Mouse (Mus musculus): ENCODE results near the gene Plekha7. TPM values are rescaled to one million over a fixed set of nuclear protein-coding genes. Genes with fewer than 3 reads are reported as not detected.

Gene Plekha7
- total RNA-seq, 2 experiments from 2014 or later, result 4.0 TPM

- DNase-seq (ENCODE audit: low spot score in 2 of 2), result no peak
Measured at GRCm38 (mm10) chr7:116134413-116135292, 173.5 kb downstream of the Plekha7 start.

GRCm38 (mm10) chr7:116132078-116132477 is 176.1 kb downstream of the Plekha7 start:
- DNase-seq (ENCODE audit: low spot score in 2 of 2), result peak; percentile 60 to 78

- no peak for DNase-seq (ENCODE audit: low spot score in 2 of 2)
Measured at GRCm38 (mm10) chr7:116131390-116131789, 176.8 kb downstream of the Plekha7 start.

DNA sequence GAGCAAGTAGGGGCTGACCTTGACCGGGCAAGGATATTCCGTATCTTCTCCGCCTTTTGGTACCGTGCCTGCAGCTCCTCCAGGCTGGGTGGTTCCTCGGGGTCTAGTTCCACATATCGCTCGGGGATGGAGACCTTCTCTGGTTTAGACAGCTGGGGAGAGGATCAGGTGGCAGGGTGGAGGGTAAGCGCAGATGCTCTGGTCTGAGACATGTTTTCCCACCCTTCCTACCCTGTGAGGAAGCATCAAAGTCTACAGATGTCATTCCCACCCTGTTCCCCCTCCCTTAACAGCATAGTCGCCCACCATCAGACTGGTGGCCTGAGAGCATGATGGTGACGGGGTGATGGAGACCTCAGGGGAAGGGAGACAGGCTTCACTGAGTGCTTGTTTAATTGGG is 178.8 kb downstream of the Plekha7 start:
- DNase-seq (ENCODE audit: low spot score in 2 of 2), result no peak

DNA sequence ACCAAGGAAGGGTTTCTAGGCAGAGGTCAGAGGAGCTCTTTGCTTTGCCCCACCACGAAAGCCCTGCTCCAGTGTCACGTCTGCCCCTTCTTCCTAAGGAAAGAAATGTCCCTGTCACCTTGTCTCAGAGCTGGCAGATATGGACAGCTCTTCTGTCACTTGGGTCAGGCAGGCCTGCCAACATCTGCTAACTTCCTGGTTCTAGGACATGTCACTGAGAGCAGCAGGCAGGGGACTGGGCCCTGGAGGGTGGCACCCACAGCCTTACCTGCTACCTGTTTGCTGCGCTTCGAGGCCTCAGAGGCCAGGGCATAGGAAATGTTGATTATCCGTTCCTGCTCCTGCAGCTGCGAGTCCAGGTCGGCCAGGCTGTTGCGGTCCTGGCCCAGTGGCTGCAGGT is 179.9 kb downstream of the Plekha7 start:
- no peak for DNase-seq (ENCODE audit: low spot score in 2 of 2)

- DNase-seq (ENCODE audit: low spot score in 2 of 2), result no peak
Measured at GRCm38 (mm10) chr7:116127052-116127451, 181.1 kb downstream of the Plekha7 start.

DNA sequence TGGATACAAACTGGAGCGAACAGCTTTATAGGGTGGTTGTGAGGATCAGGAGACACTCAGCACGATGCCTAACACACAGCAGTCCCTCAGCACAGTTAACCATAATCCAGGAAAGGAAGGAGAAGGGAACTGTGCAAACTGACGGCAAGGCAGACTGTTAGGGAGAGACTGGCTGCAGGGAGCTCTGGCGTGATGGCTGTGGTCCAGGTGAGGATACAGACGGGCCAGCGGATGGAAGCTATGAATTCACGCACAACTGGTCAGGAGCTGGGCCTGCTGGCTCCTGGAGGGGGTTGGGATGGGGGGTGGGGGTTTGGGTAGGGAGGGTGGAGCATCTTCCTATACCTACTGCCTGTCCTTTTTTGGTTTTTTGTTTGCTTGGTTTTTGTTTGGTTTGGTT is 182.5 kb downstream of the Plekha7 start:
- DNase-seq (ENCODE audit: low spot score in 2 of 2), result no peak

GRCm38 (mm10) chr7:116124057-116124456 is 184.1 kb downstream of the Plekha7 start:
- DNase-seq (ENCODE audit: low spot score in 2 of 2), result no peak

DNA sequence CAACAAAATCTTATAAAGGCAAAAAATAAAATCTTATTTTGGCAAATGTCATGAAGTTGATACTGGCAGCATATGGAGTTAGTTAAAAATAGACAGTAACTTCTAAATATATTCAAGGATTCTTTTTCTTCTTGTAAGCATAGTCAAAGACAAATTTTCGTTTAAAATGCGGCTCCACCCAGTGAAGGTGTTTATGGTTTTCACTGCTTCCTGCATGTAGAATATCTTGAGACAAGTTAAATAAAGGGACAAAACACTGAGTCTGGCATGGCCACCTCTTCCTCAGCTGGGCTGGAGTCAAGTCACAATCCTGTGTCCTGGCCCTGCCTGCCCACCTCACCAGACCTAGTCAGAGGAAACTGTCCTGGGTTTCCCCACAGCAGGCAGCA is 184.6 kb downstream of the Plekha7 start:
- no peak for DNase-seq (ENCODE audit: low spot score in 2 of 2)

- DNase-seq (ENCODE audit: low spot score in 2 of 2), result no peak
Measured at GRCm38 (mm10) chr7:116122981-116123596, 185.1 kb downstream of the Plekha7 start.

DNA sequence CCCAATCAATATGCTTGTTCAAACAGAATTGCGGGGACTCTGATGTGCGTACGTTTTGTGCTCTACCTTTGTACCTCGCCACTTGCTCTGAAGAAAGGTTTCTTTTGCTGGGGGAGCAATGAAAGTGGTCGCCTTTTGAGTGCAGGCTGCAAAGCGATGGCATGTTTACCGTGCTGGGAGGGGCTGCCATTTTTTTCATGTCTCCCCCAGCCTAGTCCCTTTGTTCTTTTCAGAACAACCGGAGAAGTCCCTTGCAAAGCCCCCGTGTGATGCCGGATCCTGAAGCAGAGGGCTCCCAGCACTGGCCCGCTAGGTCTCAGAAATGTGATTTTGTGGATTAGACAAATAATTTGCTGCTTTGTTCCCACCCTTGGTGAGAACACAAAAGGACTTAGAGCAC is 187.0 kb downstream of the Plekha7 start:
- no peak for DNase-seq (ENCODE audit: low spot score in 2 of 2)

- no peak for DNase-seq (ENCODE audit: low spot score in 2 of 2)
Measured at GRCm38 (mm10) chr7:116120737-116121136, 187.4 kb downstream of the Plekha7 start.

- no peak for DNase-seq (ENCODE audit: low spot score in 2 of 2)
Measured at GRCm38 (mm10) chr7:116119306-116119857, 188.8 kb downstream of the Plekha7 start.

GRCm38 (mm10) chr7:116115991-116116390 is 192.2 kb downstream of the Plekha7 start:
- DNase-seq (ENCODE audit: low spot score in 2 of 2), result peak in 1 of 2 experiments; percentile 10

GRCm38 (mm10) chr7:116115216-116115930 is 192.8 kb downstream of the Plekha7 start:
- DNase-seq (ENCODE audit: low spot score in 2 of 2), result peak in 1 of 2 experiments; percentile 12

GRCm38 (mm10) chr7:116111546-116111945 is 196.6 kb downstream of the Plekha7 start:
- DNase-seq (ENCODE audit: low spot score in 2 of 2), result no peak

DNA sequence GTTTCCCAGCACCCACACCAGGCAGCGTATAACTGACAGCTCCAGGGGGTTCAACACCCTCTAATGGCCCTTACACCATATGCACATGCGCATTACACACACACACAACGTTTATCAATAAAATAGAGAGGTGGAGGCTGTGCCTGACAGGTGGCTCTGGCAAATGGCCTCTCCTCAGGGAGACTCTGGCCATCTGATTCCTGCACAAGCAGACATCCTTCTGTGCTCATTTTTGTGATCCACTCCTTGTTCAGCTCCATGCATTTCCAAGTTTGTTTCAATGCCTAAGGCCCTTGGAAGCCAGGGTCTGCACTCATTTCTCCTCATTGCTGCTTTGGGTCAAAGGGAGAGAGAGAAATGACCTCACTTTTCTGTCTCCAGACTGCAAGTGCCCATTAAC is 197.5 kb downstream of the Plekha7 start:
- no peak for DNase-seq (ENCODE audit: low spot score in 2 of 2)

- DNase-seq (ENCODE audit: low spot score in 2 of 2), result no peak
Measured at GRCm38 (mm10) chr7:116103091-116103490, 205.1 kb downstream of the Plekha7 start.

- no peak for DNase-seq (ENCODE audit: low spot score in 2 of 2)
Measured at GRCm38 (mm10) chr7:116099952-116100528, 208.1 kb downstream of the Plekha7 start.

GRCm38 (mm10) chr7:116093466-116093850 is 214.7 kb downstream of the Plekha7 start:
- no peak for DNase-seq (ENCODE audit: low spot score in 2 of 2)
